Mouse (Mus musculus) hindbrain, embryonic 11.5 days (tissue): Measurements from ENCODE around the gene Fam120c. TPM values are rescaled to one million over a fixed set of nuclear protein-coding genes. Genes with fewer than 3 reads are reported as not detected.
"Not testable (repeated sequence)": the region's sequence is repeated elsewhere in the genome, so short reads cannot be mapped to it uniquely, and the experiment has no call there.

Experiments used
- ATAC-seq: fragments of 200-750 bp; cut with Nextera tagmentation; 2 replicates; pipeline ENCODE4 v1.8.0; 2017; ENCODE audit warnings: mild to moderate bottlenecking, moderate TSS enrichment, moderate library complexity; ENCODE audit not compliant: low FRiP score
- DNase-seq: peaks from one replicate; pipeline ENCODE4 v3.0.0-alpha.2; 2015; ENCODE audit warnings: low spot score
- H3K27ac ChIP-seq: fragments of 300-500 bp; sonication (generic); 2 replicates; pipeline ENCODE4 v1.5.1; 2014; ENCODE audit warnings: mild to moderate bottlenecking, low read depth, low read length
- H3K27me3 ChIP-seq: fragments of 300-500 bp; sonication (generic); 2 replicates; pipeline ENCODE4 v1.6.1; 2014; ENCODE audit warnings: mild to moderate bottlenecking, low read length, moderate library complexity, mixed read lengths; ENCODE audit not compliant: control insufficient read depth, insufficient read depth
- H3K36me3 ChIP-seq: fragments of 300-500 bp; sonication (generic); 2 replicates; pipeline ENCODE4 v1.6.1; 2014; ENCODE audit warnings: mild to moderate bottlenecking, low read length, moderate library complexity, mixed read lengths; ENCODE audit not compliant: control insufficient read depth, insufficient read depth
- H3K4me1 ChIP-seq: fragments of 300-500 bp; sonication (generic); replicated peaks from 2 replicates; pipeline ENCODE4 v1.6.1; 2014; ENCODE audit warnings: low read length, mixed read lengths; ENCODE audit not compliant: control insufficient read depth, insufficient read depth
- H3K4me2 ChIP-seq: fragments of 300-500 bp; sonication (generic); replicated peaks from 2 replicates; pipeline ENCODE4 v1.6.1; 2014; ENCODE audit warnings: mild to moderate bottlenecking, low read depth, low read length
- H3K4me3 ChIP-seq: fragments of 300-500 bp; sonication (generic); 2 replicates; pipeline ENCODE4 v1.5.1; 2014; ENCODE audit warnings: low read depth, low read length
- H3K9ac ChIP-seq: fragments of 300-500 bp; sonication (generic); 2 replicates; pipeline ENCODE4 v1.6.1; 2014; ENCODE audit warnings: low read depth, low read length
- H3K9me3 ChIP-seq: fragments of 300-500 bp; sonication (generic); 2 replicates; pipeline ENCODE4 v1.6.1; 2016; ENCODE audit warnings: low read length; ENCODE audit not compliant: control insufficient read depth
- WGBS: fragments of 180-500 bp; shearing (Covaris S2); extraction: QIAGEN DNeasy Blood & Tissue Kit; methylation state at CpG from one replicate; pipeline ENCODE4 v1.1.7; 2014; 5-methylcytosine and 5-hydroxymethylcytosine counted together
- polyA plus RNA-seq: library from polyadenylated mRNA; unstranded; fragments of >200 nt; fragmentation: Nextera tagmentation; extraction: Ambion mirVana; gene quantifications from 2 replicates; pipeline ENCODE4 v1.2.1, GENCODE M21; 2014

The Fam120c gene
- polyA plus RNA-seq, 1 experiment from 2014 or later, result 2.9 TPM

- H3K27ac ChIP-seq, result no peak overlapping the region
- H3K9ac ChIP-seq, result no peak overlapping the region
- no peaks in the 10 kb centered on the region for H3K36me3 ChIP-seq
- no peak for ATAC-seq
- H3K4me1 ChIP-seq, result no peaks in the 10 kb centered on the region
- WGBS, result 88% methylated on average over 5 of the region's 5 CpGs
- DNase-seq, result no peak
- H3K4me3 ChIP-seq, result no peak overlapping the region
- no peaks in the 10 kb centered on the region for H3K27me3 ChIP-seq
- H3K4me2 ChIP-seq, result no peak overlapping the region
- H3K9me3 ChIP-seq, result no peaks in the 10 kb centered on the region
Observed at GRCm38 (mm10) chrX:151349322-151349721, 5.3 kb downstream of the Fam120c start.

DNA sequence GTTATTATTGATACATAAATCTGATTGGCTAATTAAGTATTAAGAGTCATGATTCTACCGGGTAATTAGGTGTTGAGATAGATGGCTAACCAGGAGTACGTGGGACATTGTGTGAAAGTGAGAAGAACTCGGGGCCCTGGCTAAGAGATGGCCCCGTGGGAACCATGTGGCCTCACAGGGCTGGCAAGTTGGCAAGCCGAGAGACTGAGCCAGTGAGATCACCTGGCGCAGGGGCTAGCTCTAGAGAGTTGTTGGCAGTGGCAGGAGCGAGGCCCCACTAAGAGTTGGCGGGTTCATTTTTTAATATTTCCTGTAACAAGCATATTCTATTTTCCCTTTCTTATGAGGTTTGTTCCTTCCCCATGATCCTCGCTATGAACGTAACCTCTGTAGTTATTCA is 74.8 kb downstream of the Fam120c start:
- DNase-seq (no peak), ATAC-seq (no peak)
- Histone ChIP-seq H3K4me1 (no peaks in the 10 kb centered on the region), H3K9ac (no peak overlapping the region), H3K4me2 (no peak overlapping the region), H3K4me3 (no peak overlapping the region), H3K27me3 (no peaks in the 10 kb centered on the region), H3K36me3 (no peaks in the 10 kb centered on the region), H3K27ac (no peak overlapping the region), H3K9me3 (no peaks in the 10 kb centered on the region)
- WGBS, result 95% methylated on average over 10 of the region's 10 CpGs

GRCm38 (mm10) chrX:151420791-151421190 is 76.8 kb downstream of the Fam120c start:
- 100% methylated on average over 1 of the region's 1 CpGs for WGBS
- DNase-seq (no peak), ATAC-seq (no peak)
- Histone ChIP-seq H3K27me3 (no peaks in the 10 kb centered on the region), H3K4me3 (no peak overlapping the region), H3K9me3 (no peaks in the 10 kb centered on the region), H3K36me3 (no peaks in the 10 kb centered on the region), H3K4me1 (no peaks in the 10 kb centered on the region), H3K4me2 (no peak overlapping the region), H3K9ac (no peak overlapping the region), H3K27ac (no peak overlapping the region)

DNA sequence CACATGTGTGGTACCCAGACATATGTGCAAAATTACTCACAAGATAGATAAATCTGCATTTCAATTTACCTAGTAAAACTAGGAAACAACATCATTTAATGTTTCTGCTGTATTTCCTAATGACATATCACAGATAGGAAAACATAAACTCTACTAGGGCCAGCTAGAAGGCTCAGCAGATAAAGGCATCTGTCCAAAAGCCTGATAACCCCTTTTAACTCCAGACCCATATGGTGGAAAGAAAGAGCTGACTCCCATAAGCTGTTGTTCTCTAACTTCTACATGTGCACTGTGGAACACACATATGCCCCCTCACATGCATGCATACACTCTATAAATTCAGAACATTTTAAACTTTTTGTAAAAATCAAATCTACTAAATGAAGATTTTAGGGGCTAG is 99.7 kb downstream of the Fam120c start:
- ATAC-seq, result no peak
- Histone ChIP-seq H3K4me2 (no peak overlapping the region), H3K9ac (no peak overlapping the region), H3K9me3 (no peaks in the 10 kb centered on the region), H3K36me3 (no peaks in the 10 kb centered on the region), H3K27ac (no peak overlapping the region), H3K27me3 (no peaks in the 10 kb centered on the region), H3K4me1 (no peaks in the 10 kb centered on the region), H3K4me3 (no peak overlapping the region)
- no peak for DNase-seq

- Histone ChIP-seq H3K9ac (no peak overlapping the region), H3K27me3 (no peaks in the 10 kb centered on the region), H3K4me3 (no peak overlapping the region), H3K36me3 (no peaks in the 10 kb centered on the region), H3K4me2 (no peak overlapping the region), H3K27ac (no peak overlapping the region), H3K4me1 (no peaks in the 10 kb centered on the region), H3K9me3 (no peaks in the 10 kb centered on the region)
- 85% methylated on average over 1 of the region's 1 CpGs for WGBS
- no peak for DNase-seq
- ATAC-seq, result no peak
Observed at GRCm38 (mm10) chrX:151444189-151444588, 100.2 kb downstream of the Fam120c start.

- H3K27me3 ChIP-seq, result no peaks in the 10 kb centered on the region
- H3K9ac ChIP-seq, result no peak overlapping the region
- ATAC-seq, result no peak
- 91% methylated on average over 3 of the region's 3 CpGs for WGBS
- no peaks in the 10 kb centered on the region for H3K36me3 ChIP-seq
- no peaks in the 10 kb centered on the region for H3K4me1 ChIP-seq
- no peak overlapping the region for H3K27ac ChIP-seq
- no peak for DNase-seq
- H3K4me3 ChIP-seq, result no peak overlapping the region
- H3K4me2 ChIP-seq, result no peak overlapping the region
- no peaks in the 10 kb centered on the region for H3K9me3 ChIP-seq
Observed at GRCm38 (mm10) chrX:151488128-151488527, 144.2 kb downstream of the Fam120c start.

- ATAC-seq, H3K36me3 ChIP-seq, H3K9me3 ChIP-seq, H3K27me3 ChIP-seq, H3K27ac ChIP-seq, H3K9ac ChIP-seq, H3K4me1 ChIP-seq, H3K4me3 ChIP-seq, DNase-seq, H3K4me2 ChIP-seq: not testable (repeated sequence)
- 84% methylated on average over 4 of the region's 4 CpGs for WGBS
Observed at GRCm38 (mm10) chrX:151493269-151493668, 149.3 kb downstream of the Fam120c start.

DNA sequence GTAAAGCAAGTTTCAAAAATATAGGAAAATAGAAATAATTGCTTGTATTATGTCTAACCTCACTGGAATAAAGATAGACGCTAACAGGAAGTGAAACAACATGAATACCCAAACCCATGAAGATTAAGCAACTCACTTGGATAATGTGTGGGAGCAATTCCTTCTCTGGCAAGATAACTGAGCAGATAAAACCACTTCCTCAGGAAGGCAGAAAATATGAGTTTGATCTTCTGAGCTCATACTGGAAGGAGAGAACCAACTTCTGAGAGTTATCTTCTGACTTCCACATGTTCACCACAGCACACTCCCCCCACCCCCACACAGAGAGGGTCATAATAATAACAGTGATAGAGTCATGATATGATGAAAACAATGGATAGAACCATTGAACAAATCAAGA is 152.6 kb downstream of the Fam120c start:
- ATAC-seq, result no peak
- Histone ChIP-seq H3K4me3 (no peak overlapping the region), H3K36me3 (no peaks in the 10 kb centered on the region), H3K9me3 (no peaks in the 10 kb centered on the region), H3K4me2 (no peak overlapping the region), H3K9ac (no peak overlapping the region), H3K4me1 (no peaks in the 10 kb centered on the region), H3K27me3 (no peaks in the 10 kb centered on the region), H3K27ac (no peak overlapping the region)
- DNase-seq, result no peak
- WGBS, result 87% methylated on average over 1 of the region's 1 CpGs

DNA sequence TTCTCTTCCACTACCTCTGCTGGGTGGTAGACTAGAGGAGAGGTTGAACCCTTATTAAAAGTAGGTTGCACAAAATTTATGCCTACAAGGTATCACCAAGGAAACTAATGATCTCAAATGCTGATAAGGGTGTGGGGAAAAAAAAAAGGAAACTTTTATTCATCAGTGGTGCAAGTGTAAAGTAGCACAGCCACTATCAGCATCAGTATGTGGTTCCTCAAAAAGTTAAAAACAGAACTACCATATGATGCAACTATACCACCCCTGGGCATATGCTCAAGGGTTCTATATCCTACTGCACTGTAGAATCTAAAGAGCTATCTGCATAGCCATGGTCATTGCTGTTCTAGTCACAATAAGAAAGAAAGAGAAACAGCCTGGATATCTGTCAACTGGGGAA is 164.6 kb downstream of the Fam120c start:
- H3K4me1 ChIP-seq, result no peaks in the 10 kb centered on the region
- H3K4me2 ChIP-seq, result no peak overlapping the region
- no peak overlapping the region for H3K9ac ChIP-seq
- ATAC-seq (no peak), DNase-seq (no peak)
- no peaks in the 10 kb centered on the region for H3K9me3 ChIP-seq
- H3K27me3 ChIP-seq, result no peaks in the 10 kb centered on the region
- H3K27ac ChIP-seq, result no peak overlapping the region
- H3K4me3 ChIP-seq, result no peak overlapping the region
- H3K36me3 ChIP-seq, result no peaks in the 10 kb centered on the region
